Mouse (Mus musculus) testis, adult 10 weeks (tissue): ENCODE measurements around the gene Kctd4. TPM values are rescaled to one million over a fixed set of nuclear protein-coding genes. Genes with fewer than 3 reads are reported as not detected.

Source experiments
- polyA plus RNA-seq: library from polyadenylated mRNA; stranded (reverse); fragments of 350-450 nt; fragmentation: Illumina TruSeq; extraction: RNeasy Lipid Tissue Mini Kit (QIAGEN cat#74804); gene quantifications from one replicate; pipeline ENCODE4 v1.2.3, GENCODE M21; 2014; ENCODE audit warnings: low read depth, low replicate concordance

Gene Kctd4
- not detected for polyA plus RNA-seq

GRCm38 (mm10) chr14:75954766-75955165 is at the start of gene Kctd4:
TSS of gene Kctd4 (plus strand) at chr14:75955009.

DNA sequence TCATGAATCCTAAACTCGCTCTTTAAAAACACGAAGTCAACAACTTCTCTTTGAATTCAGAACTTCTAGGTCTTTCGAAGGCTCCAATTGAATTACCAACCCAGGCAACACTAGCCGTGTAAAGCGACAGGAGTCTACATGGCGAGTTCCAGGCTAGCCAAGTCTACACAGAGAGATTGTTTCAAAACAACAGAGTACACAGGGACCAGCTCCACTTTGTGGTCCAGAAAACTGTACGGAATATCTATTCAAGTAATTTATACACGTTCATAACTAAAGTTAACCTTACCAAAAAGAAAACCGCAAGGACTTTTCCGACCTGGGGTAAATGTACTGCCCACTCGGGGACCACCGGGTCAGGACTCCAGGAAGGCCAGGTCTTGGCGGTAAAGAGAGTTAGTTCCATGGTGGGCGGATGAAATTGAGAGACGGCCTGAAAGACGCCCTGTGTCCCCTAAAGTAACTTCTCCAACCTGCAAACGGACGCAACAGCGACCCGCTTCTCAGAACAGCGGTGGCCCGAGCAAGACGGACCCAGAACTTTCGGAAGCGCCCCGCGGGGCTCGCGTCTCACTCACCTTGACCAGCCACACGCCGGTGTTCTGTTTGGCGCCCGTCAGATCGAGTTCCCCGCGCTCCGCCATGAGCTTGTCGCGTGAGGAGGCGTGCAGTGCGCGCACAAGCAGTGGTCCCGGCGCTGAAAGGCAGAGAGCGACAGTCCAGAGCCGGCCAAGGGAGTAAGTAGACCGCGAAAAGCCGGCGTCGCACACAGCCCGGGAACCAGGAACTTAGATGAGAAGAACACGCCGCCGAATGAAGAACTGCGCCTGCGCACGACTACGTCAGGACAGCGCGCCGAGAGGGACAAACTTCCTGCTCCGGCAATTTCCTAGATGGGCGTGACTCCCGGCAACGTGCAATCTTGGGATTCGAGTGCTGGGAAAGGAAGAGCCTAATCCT is 55.6 kb downstream of the Kctd4 start, which contains the start of gene Gtf2f2:
Gtf2f2 (minus strand) TSS at position 764 of the 960 bp plus-strand sequence.

Other genes starting within 250 kb of the Kctd4 start
- 26.9 TPM for gene Cog3, start 200.5 kb upstream of the Kctd4 start, polyA plus RNA-seq
- gene Slc25a30, start 168.0 kb upstream of the Kctd4 start, polyA plus RNA-seq = 26.6 TPM
- 2,638 TPM for gene Tpt1, start 109.9 kb upstream of the Kctd4 start, polyA plus RNA-seq
- 95.0 TPM for gene Gtf2f2, start 55.9 kb downstream of the Kctd4 start, polyA plus RNA-seq
- gene Gpalpp1, start 155.8 kb downstream of the Kctd4 start, polyA plus RNA-seq = 15.7 TPM
- 15.2 TPM for gene Nufip1, start 155.9 kb downstream of the Kctd4 start, polyA plus RNA-seq